ENCODE assay signal across 12 mouse cellular contexts in genomic region chr1:170147651-170148448, GRCm38 (mm10). TPM values are rescaled to one million over a fixed set of nuclear protein-coding genes. Genes with fewer than 3 reads are reported as not detected.
DNase-seq lines count a peak whose midpoint lies in the region; ATAC-seq and TF ChIP-seq lines count a peak whose summit lies in the region.
"Had no signal": no experiment of that assay in that cellular context is flagged by ENCODE, and none has a peak within 500 bp of the region (broad histone marks: within the 10 kb centered on the region; RNA-seq: fewer than 3 reads in every experiment).

No protein-coding gene starts in this region.

- no peak for ATAC-seq in neural tube, embryonic 15.5 days (ENCODE audit: low FRiP score)
- ATAC-seq in common myeloid progenitor, adult 5-6 weeks (replicated peaks; ENCODE audit: low read depth, poor library complexity, severe bottlenecking): peak; percentile 61

- DNase-seq in neural tube, embryonic 10.5 days (ENCODE audit: extremely low spot score, low spot score): no peak
- DNase-seq in spleen, adult 12 weeks (ENCODE audit: low spot score): peak; percentile 19
- no peak for DNase-seq in retina, embryonic 14.5 days (ENCODE audit: low spot score)
- no peak for DNase-seq in cerebellum, adult 11 months
- no peak for DNase-seq in kidney, adult 2 months
- DNase-seq in layer of hippocampus, adult 8-10 months (ENCODE audit: low spot score in 2 of 2): no peak
- DNase-seq: heart, postnatal 10 days; layer of hippocampus, postnatal 36 days had no signal

- 0 out of 2 replicates have a peak overlapping the region, but pooled peaks have one; percentile 10 for H3K9ac ChIP-seq in neural tube, embryonic 15.5 days (replicated peaks)
- H3K9ac ChIP-seq: neural tube, embryonic 12.5 days had no signal

- H3K27me3 ChIP-seq in neural tube, embryonic 15.5 days (replicated peaks): no peaks in the 10 kb centered on the region
- no peaks in the 10 kb centered on the region for H3K27me3 ChIP-seq in kidney, adult 2 months (replicated peaks; ENCODE audit: control insufficient read depth, insufficient read depth, low read length)
- H3K27me3 ChIP-seq: neural tube, embryonic 12.5 days had no signal

- no peak overlapping the region for H3K4me2 ChIP-seq in neural tube, embryonic 15.5 days
- H3K4me2 ChIP-seq: neural tube, embryonic 12.5 days had no signal

- no peaks in the 10 kb centered on the region for H3K4me1 ChIP-seq in neural tube, embryonic 15.5 days
- H3K4me1 ChIP-seq in kidney, adult 2 months (ENCODE audit: control insufficient read depth, insufficient read depth, low read length): peaks cover 27% of the 10 kb centered on the region
- H3K4me1 ChIP-seq: neural tube, embryonic 12.5 days had no signal

- WGBS in neural tube, embryonic 15.5 days: 92% methylated on average over 9 of the region's 9 CpGs
- WGBS in kidney, adult 2 months: 74% methylated on average over 9 of the region's 9 CpGs

- TF ChIP-seq POLR2A in kidney, adult 2 months (IDR thresholded peaks at IDR 0.05; ENCODE audit: low read depth, low read length): no peak

- H3K4me3 ChIP-seq in neural tube, embryonic 15.5 days (replicated peaks): no peak overlapping the region
- H3K4me3 ChIP-seq in kidney, adult 2 months (ENCODE audit: insufficient read depth, low read depth, low read length): no peak overlapping the region
- H3K4me3 ChIP-seq: erythroblast, embryonic 14.5 days; neural tube, embryonic 12.5 days had no signal

- H3K9me3 ChIP-seq in neural tube, embryonic 15.5 days (replicated peaks): no peaks in the 10 kb centered on the region
- H3K9me3 ChIP-seq: neural tube, embryonic 12.5 days had no signal

- no peak overlapping the region for H3K27ac ChIP-seq in neural tube, embryonic 15.5 days (replicated peaks)
- H3K27ac ChIP-seq in kidney, adult 2 months (ENCODE audit: insufficient read depth, low read depth, low read length): no peak overlapping the region
- H3K27ac ChIP-seq: neural tube, embryonic 12.5 days had no signal

- peaks cover 24% of the 10 kb centered on the region for H3K36me3 ChIP-seq in neural tube, embryonic 15.5 days
- peaks cover 3% of the 10 kb centered on the region for H3K36me3 ChIP-seq in kidney, adult 2 months (ENCODE audit: control insufficient read depth, insufficient read depth, low read length)

- TF ChIP-seq CTCF in kidney, adult 2 months (conservative IDR thresholded peaks at IDR 0.05; ENCODE audit: insufficient read depth, insufficient read length, low read depth, low read length): no peak

RNA-seq across cellular contexts. Expression of gene Uap1, which starts 26.9 kb away (rescaled TPM):
- 64.4 and 65.5 TPM in 2 replicates for polyA plus RNA-seq in neural tube, embryonic 15.5 days (2015; fragmentation: Nextera tagmentation; extraction: Ambion mirVana)
- 64.9 and 91.7 TPM in 2 replicates for total RNA-seq in common myeloid progenitor, adult 5-6 weeks (2017)
- polyA plus RNA-seq in kidney, adult 2 months (2012; rRNA removed): 31.6 and 34.3 TPM in 2 replicates
- 10 to 100 TPM; 52.0 to 61.3 (median 55.7) TPM for total RNA-seq in layer of hippocampus, adult 8-10 months (2022)

RNA-seq across cellular contexts. Expression of gene Ddr2, which starts 37.3 kb away (rescaled TPM):
- polyA plus RNA-seq in neural tube, embryonic 15.5 days (2015; fragmentation: Nextera tagmentation; extraction: Ambion mirVana): 8.4 and 10.6 TPM in 2 replicates
- not detected in 2 replicates for total RNA-seq in common myeloid progenitor, adult 5-6 weeks (2017)
- polyA plus RNA-seq in kidney, adult 2 months (2012; rRNA removed): 9.5 and 9.7 TPM in 2 replicates
- 1 to 10 TPM; 5.3 to 7.2 (median 6.8) TPM for total RNA-seq in layer of hippocampus, adult 8-10 months (2022)
- polyA plus RNA-seq: erythroblast, embryonic 14.5 days had no signal
